Mouse (Mus musculus) liver, postnatal 0 days (tissue): ENCODE measurements around the gene Spock3.

Source experiments
- CTCF ChIP-seq: sonication (generic); IDR thresholded peaks from 2 replicates; pipeline ENCODE4 v1.5.1; 2016; ENCODE audit warnings: antibody characterized with exemption, low read depth
- EP300 ChIP-seq: IDR thresholded peaks from 2 replicates; pipeline ENCODE4 v1.6.1; 2016; ENCODE audit warnings: antibody characterized with exemption, low read depth, mild to moderate bottlenecking

DNA sequence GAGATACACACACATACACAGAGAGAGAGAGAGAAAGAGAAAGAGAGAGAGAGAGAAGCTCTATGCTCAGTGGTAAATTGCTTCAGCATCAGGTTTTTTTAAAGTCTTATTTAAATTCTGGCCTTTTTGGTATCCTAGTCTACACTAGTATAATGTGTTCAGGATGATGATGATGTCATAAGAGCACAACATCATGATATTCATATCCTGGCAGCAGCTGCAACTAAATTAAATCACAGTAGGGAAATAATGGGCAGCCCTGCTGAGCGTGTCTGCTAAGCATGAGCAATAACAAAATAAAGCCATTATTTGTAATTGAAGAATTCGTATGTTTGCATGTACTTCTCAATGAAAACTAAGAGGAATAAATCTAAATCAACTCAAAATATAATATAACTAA, 169.7 kb downstream of the Spock3 start:
- TF ChIP-seq CTCF (no peak), EP300 (no peak)
